Mouse (Mus musculus) neural tube, embryonic 14.5 days (tissue): ENCODE measurements around the gene Xcl1. TPM values are rescaled to one million over a fixed set of nuclear protein-coding genes. Genes with fewer than 3 reads are reported as not detected.

Source experiments
- ATAC-seq: fragments of 200-750 bp; cut with Nextera tagmentation; 2 replicates; pipeline ENCODE4 v1.8.0; 2017; ENCODE audit warnings: low read depth, mild to moderate bottlenecking, moderate TSS enrichment, moderate library complexity
- H3K27ac ChIP-seq: fragments of 300-500 bp; sonication (generic); 2 replicates; pipeline ENCODE4 v1.5.1; 2014; ENCODE audit warnings: low read depth, mild to moderate bottlenecking, control low read depth, low read length, moderate library complexity, mixed read lengths
- H3K27me3 ChIP-seq: fragments of 300-500 bp; sonication (generic); 2 replicates; pipeline ENCODE4 v1.6.1; 2014; ENCODE audit warnings: low read length; ENCODE audit not compliant: control insufficient read depth, insufficient read depth
- H3K36me3 ChIP-seq: fragments of 300-500 bp; sonication (generic); 2 replicates; pipeline ENCODE4 v1.6.1; 2014; ENCODE audit warnings: low read length, mixed read lengths; ENCODE audit not compliant: control insufficient read depth, insufficient read depth
- H3K4me1 ChIP-seq: fragments of 300-500 bp; sonication (generic); 2 replicates; pipeline ENCODE4 v1.6.1; 2014; ENCODE audit warnings: low read length; ENCODE audit not compliant: control insufficient read depth, insufficient read depth
- H3K4me2 ChIP-seq: fragments of 300-500 bp; sonication (generic); 2 replicates; pipeline ENCODE4 v1.6.1; 2014; ENCODE audit warnings: mild to moderate bottlenecking, low read depth, low read length, control low read depth
- H3K4me3 ChIP-seq: fragments of 300-500 bp; sonication (generic); 2 replicates; pipeline ENCODE4 v1.5.1; 2014; ENCODE audit warnings: low read depth, low read length, control low read depth, mixed read lengths
- H3K9ac ChIP-seq: fragments of 300-500 bp; sonication (generic); replicated peaks from 2 replicates; pipeline ENCODE4 v1.6.1; 2014; ENCODE audit warnings: low read depth, mild to moderate bottlenecking, control low read depth, low read length, mixed read lengths
- H3K9me3 ChIP-seq: fragments of 300-500 bp; sonication (generic); 2 replicates; pipeline ENCODE4 v1.6.1; 2016; ENCODE audit warnings: low read length; ENCODE audit not compliant: control insufficient read depth
- WGBS: fragments of 180-500 bp; shearing (Covaris S2); extraction: QIAGEN DNeasy Blood & Tissue Kit; methylation state at CpG from one replicate; pipeline ENCODE4 v1.1.7; 2014; 5-methylcytosine and 5-hydroxymethylcytosine counted together
- polyA plus RNA-seq: library from polyadenylated mRNA; unstranded; fragments of >200 nt; fragmentation: Nextera tagmentation; extraction: Ambion mirVana; gene quantifications from 2 replicates; pipeline ENCODE4 v1.2.1, GENCODE M21; 2014

Gene Xcl1
- polyA plus RNA-seq, 1 experiment from 2014 or later, result not detected

- no peak overlapping the region for H3K4me2 ChIP-seq
- no peaks in the 10 kb centered on the region for H3K36me3 ChIP-seq
- no peak for ATAC-seq
- H3K4me1 ChIP-seq, result no peaks in the 10 kb centered on the region
- no peaks in the 10 kb centered on the region for H3K27me3 ChIP-seq
- no peaks in the 10 kb centered on the region for H3K9me3 ChIP-seq
- 41% methylated on average over 2 of the region's 2 CpGs for WGBS
- H3K27ac ChIP-seq, result no peak overlapping the region
- H3K9ac ChIP-seq, result no peak overlapping the region
- H3K4me3 ChIP-seq, result no peak overlapping the region
Measured at GRCm38 (mm10) chr1:164960610-164961009, 25.3 kb upstream of the Xcl1 start.

- Histone ChIP-seq H3K9me3 (no peaks in the 10 kb centered on the region), H3K4me2 (no peak overlapping the region), H3K4me1 (no peaks in the 10 kb centered on the region), H3K36me3 (no peaks in the 10 kb centered on the region), H3K4me3 (no peak overlapping the region), H3K9ac (no peak overlapping the region), H3K27me3 (no peaks in the 10 kb centered on the region), H3K27ac (no peak overlapping the region)
- WGBS, result 38% methylated on average over 11 of the region's 11 CpGs
- ATAC-seq, result no peak
Measured at GRCm38 (mm10) chr1:164959787-164960385, 24.6 kb upstream of the Xcl1 start.

- no peak overlapping the region for H3K4me3 ChIP-seq
- no peak overlapping the region for H3K4me2 ChIP-seq
- no peaks in the 10 kb centered on the region for H3K36me3 ChIP-seq
- no peak for ATAC-seq
- H3K27ac ChIP-seq, result no peak overlapping the region
- 92% methylated on average over 3 of the region's 3 CpGs for WGBS
- no peaks in the 10 kb centered on the region for H3K27me3 ChIP-seq
- no peaks in the 10 kb centered on the region for H3K9me3 ChIP-seq
- no peaks in the 10 kb centered on the region for H3K4me1 ChIP-seq
- H3K9ac ChIP-seq, result no peak overlapping the region
Measured at GRCm38 (mm10) chr1:164959160-164959559, 23.8 kb upstream of the Xcl1 start.

- Histone ChIP-seq H3K36me3 (no peaks in the 10 kb centered on the region), H3K4me1 (no peaks in the 10 kb centered on the region), H3K27ac (no peak overlapping the region), H3K4me3 (no peak overlapping the region), H3K4me2 (no peak overlapping the region), H3K27me3 (no peaks in the 10 kb centered on the region), H3K9ac (no peak overlapping the region), H3K9me3 (no peaks in the 10 kb centered on the region)
- 91% methylated on average over 3 of the region's 3 CpGs for WGBS
- ATAC-seq, result no peak
Measured at GRCm38 (mm10) chr1:164957974-164958373, 22.6 kb upstream of the Xcl1 start.

- H3K36me3 ChIP-seq, result no peaks in the 10 kb centered on the region
- H3K9ac ChIP-seq, result no peak overlapping the region
- no peak overlapping the region for H3K4me2 ChIP-seq
- no peaks in the 10 kb centered on the region for H3K9me3 ChIP-seq
- no peak overlapping the region for H3K4me3 ChIP-seq
- ATAC-seq, result no peak
- H3K27ac ChIP-seq, result no peak overlapping the region
- H3K4me1 ChIP-seq, result no peaks in the 10 kb centered on the region
- H3K27me3 ChIP-seq, result no peaks in the 10 kb centered on the region
- 89% methylated on average over 3 of the region's 3 CpGs for WGBS
Measured at GRCm38 (mm10) chr1:164956725-164957399, 21.5 kb upstream of the Xcl1 start.

- Histone ChIP-seq H3K36me3 (no peaks in the 10 kb centered on the region), H3K27ac (no peak overlapping the region), H3K4me1 (no peaks in the 10 kb centered on the region), H3K9ac (no peak overlapping the region), H3K4me2 (no peak overlapping the region), H3K4me3 (no peak overlapping the region), H3K9me3 (no peaks in the 10 kb centered on the region), H3K27me3 (no peaks in the 10 kb centered on the region)
- WGBS, result 83% methylated on average over 7 of the region's 7 CpGs
- ATAC-seq, result no peak
Measured at GRCm38 (mm10) chr1:164955452-164956196, 20.3 kb upstream of the Xcl1 start.

GRCm38 (mm10) chr1:164953574-164953973, 18.2 kb upstream of the Xcl1 start:
- ATAC-seq, result no peak
- Histone ChIP-seq H3K36me3 (no peaks in the 10 kb centered on the region), H3K27me3 (no peaks in the 10 kb centered on the region), H3K4me1 (no peaks in the 10 kb centered on the region), H3K27ac (no peak overlapping the region), H3K9ac (no peak overlapping the region), H3K4me2 (no peak overlapping the region), H3K4me3 (no peak overlapping the region), H3K9me3 (no peaks in the 10 kb centered on the region)
- 91% methylated on average over 6 of the region's 6 CpGs for WGBS

GRCm38 (mm10) chr1:164936060-164936459, 733 bp upstream of the Xcl1 start:
- Histone ChIP-seq H3K27ac (no peak overlapping the region), H3K36me3 (no peaks in the 10 kb centered on the region), H3K9ac (no peak overlapping the region), H3K4me1 (no peaks in the 10 kb centered on the region), H3K9me3 (no peaks in the 10 kb centered on the region), H3K4me3 (no peak overlapping the region), H3K27me3 (no peaks in the 10 kb centered on the region), H3K4me2 (no peak overlapping the region)
- 93% methylated on average over 2 of the region's 2 CpGs for WGBS
- ATAC-seq, result no peak
